Mouse (Mus musculus) limb, embryonic 14.5 days (tissue): ENCODE measurements around the gene Ncr1. TPM values are rescaled to one million over a fixed set of nuclear protein-coding genes. Genes with fewer than 3 reads are reported as not detected.
"Not testable (repeated sequence)": the region's sequence is repeated elsewhere in the genome, so short reads cannot be mapped to it uniquely, and the experiment has no call there.

Experiments
- ATAC-seq: fragments of 200-750 bp; cut with Nextera tagmentation; 2 replicates; pipeline ENCODE4 v1.8.0; 2017; ENCODE audit warnings: low read depth, moderate number of reproducible peaks, moderate TSS enrichment; ENCODE audit not compliant: low FRiP score
- DNase-seq: peaks from one replicate; pipeline ENCODE4 v3.0.0-alpha.2; 2015; ENCODE audit warnings: low spot score
- H3K27ac ChIP-seq: fragments of 300-500 bp; sonication (generic); replicated peaks from 2 replicates; pipeline ENCODE4 v1.5.1; 2014; ENCODE audit warnings: low read depth, mild to moderate bottlenecking, low read length, moderate library complexity, mixed read lengths
- H3K27me3 ChIP-seq: fragments of 300-500 bp; sonication (generic); 2 replicates; pipeline ENCODE4 v1.6.1; 2014; ENCODE audit warnings: low read length, mixed read lengths; ENCODE audit not compliant: control insufficient read depth, insufficient read depth
- H3K36me3 ChIP-seq: fragments of 300-500 bp; sonication (generic); 2 replicates; pipeline ENCODE4 v1.6.1; 2014; ENCODE audit warnings: mild to moderate bottlenecking, low read length, moderate library complexity, mixed read lengths; ENCODE audit not compliant: control insufficient read depth, insufficient read depth
- H3K4me1 ChIP-seq: fragments of 300-500 bp; sonication (generic); 2 replicates; pipeline ENCODE4 v1.6.1; 2014; ENCODE audit warnings: antibody characterized with exemption, low read length, mixed read lengths; ENCODE audit not compliant: control insufficient read depth, insufficient read depth
- H3K4me2 ChIP-seq: fragments of 300-500 bp; sonication (generic); replicated peaks from 2 replicates; pipeline ENCODE4 v1.6.1; 2014; ENCODE audit warnings: low read depth, mild to moderate bottlenecking, low read length, moderate library complexity; ENCODE audit not compliant: severe bottlenecking
- H3K4me3 ChIP-seq: fragments of 300-500 bp; sonication (generic); replicated peaks from 2 replicates; pipeline ENCODE4 v1.5.1; 2014; ENCODE audit warnings: low read length
- H3K9ac ChIP-seq: fragments of 300-500 bp; sonication (generic); 2 replicates; pipeline ENCODE4 v1.6.1; 2014; ENCODE audit warnings: mild to moderate bottlenecking, low read depth, low read length, moderate library complexity; ENCODE audit not compliant: severe bottlenecking
- H3K9me3 ChIP-seq: fragments of 300-500 bp; sonication (generic); 2 replicates; pipeline ENCODE4 v1.6.1; 2016; ENCODE audit warnings: low read length; ENCODE audit not compliant: control insufficient read depth
- POLR2A ChIP-seq: fragments of 200-500 bp; IDR thresholded peaks from 2 replicates; pipeline ENCODE4 v1.8.0; 2012; ENCODE audit warnings: inconsistent platforms, mild to moderate bottlenecking, moderate library complexity, borderline replicate concordance; ENCODE audit not compliant: insufficient read depth, insufficient read length; ENCODE audit errors: extremely low read depth
- WGBS: fragments of 180-500 bp; shearing (Covaris S2); extraction: QIAGEN DNeasy Blood & Tissue Kit; methylation state at CpG from one replicate; pipeline ENCODE4 v1.1.7; 2014; 5-methylcytosine and 5-hydroxymethylcytosine counted together
- polyA plus RNA-seq, 2 experiments: library from polyadenylated mRNA; depleted of rRNA in 1 of 2; stranded (reverse) in 1 of 2; unstranded in 1 of 2; fragments of >200 nt; fragmentation: Nextera tagmentation in 1 of 2; extraction: Ambion mirVana in 1 of 2; gene quantifications; 2 replicates each; pipeline versions ENCODE4 v1.2.1 to v1.2.3; 2012 to 2014

The Ncr1 gene
- polyA plus RNA-seq (2012; rRNA removed) (not detected in 2 replicates), polyA plus RNA-seq (2014; fragmentation: Nextera tagmentation; extraction: Ambion mirVana) (not detected in 2 replicates)

- no peak for ATAC-seq
- no peak for TF ChIP-seq POLR2A
Observed at GRCm38 (mm10) chr7:4337509-4337908, at the start of gene Ncr1. TSS of gene Ncr1 (plus strand) at chr7:4337724.

GRCm38 (mm10) chr7:4292638-4293037 is 44.9 kb upstream of the Ncr1 start:
- Histone ChIP-seq H3K4me1 (no peaks in the 10 kb centered on the region), H3K4me3 (no peak overlapping the region), H3K4me2 (no peak overlapping the region), H3K27ac (no peak overlapping the region), H3K36me3 (no peaks in the 10 kb centered on the region), H3K9ac (no peak overlapping the region), H3K9me3 (no peaks in the 10 kb centered on the region), H3K27me3 (no peaks in the 10 kb centered on the region)
- 71% methylated on average over 5 of the region's 5 CpGs for WGBS
- TF ChIP-seq POLR2A = no peak
- no peak for DNase-seq
- no peak for ATAC-seq

More at GRCm38 (mm10) chr7:4337509-4337908, at the start of gene Ncr1:
- no peak within 1 kb of the TSS for H3K4me3 ChIP-seq
- no peak within 1 kb of the TSS for H3K9ac ChIP-seq
- no peak for DNase-seq
- no peaks in the 10 kb centered on the region for H3K27me3 ChIP-seq
- no peak within 1 kb of the TSS for H3K4me2 ChIP-seq
- no peak within 1 kb of the TSS for H3K27ac ChIP-seq
- no peaks in the 10 kb centered on the region for H3K36me3 ChIP-seq
- no peaks in the 10 kb centered on the region for H3K4me1 ChIP-seq
- H3K9me3 ChIP-seq = no peaks in the 10 kb centered on the region

- no peak for DNase-seq
Observed at GRCm38 (mm10) chr7:4297189-4297588, 40.3 kb upstream of the Ncr1 start.

GRCm38 (mm10) chr7:4300166-4300565 is 37.4 kb upstream of the Ncr1 start:
- H3K27ac ChIP-seq = no peak overlapping the region
- H3K36me3 ChIP-seq = no peaks in the 10 kb centered on the region
- no peak for ATAC-seq
- no peak for DNase-seq
- no peaks in the 10 kb centered on the region for H3K27me3 ChIP-seq
- H3K4me3 ChIP-seq = no peak overlapping the region
- no peak for TF ChIP-seq POLR2A
- H3K9ac ChIP-seq = no peak overlapping the region
- H3K4me2 ChIP-seq = no peak overlapping the region
- no peaks in the 10 kb centered on the region for H3K9me3 ChIP-seq
- H3K4me1 ChIP-seq = no peaks in the 10 kb centered on the region

More at GRCm38 (mm10) chr7:4297189-4297588, 40.3 kb upstream of the Ncr1 start:
- ATAC-seq = no peak
- no peak overlapping the region for H3K4me2 ChIP-seq
- no peaks in the 10 kb centered on the region for H3K4me1 ChIP-seq
- TF ChIP-seq POLR2A = no peak
- no peak overlapping the region for H3K27ac ChIP-seq
- H3K9me3 ChIP-seq = no peaks in the 10 kb centered on the region
- no peaks in the 10 kb centered on the region for H3K36me3 ChIP-seq
- H3K4me3 ChIP-seq = no peak overlapping the region
- no peaks in the 10 kb centered on the region for H3K27me3 ChIP-seq
- H3K9ac ChIP-seq = no peak overlapping the region
- 45% methylated on average over 1 of the region's 1 CpGs for WGBS

DNA sequence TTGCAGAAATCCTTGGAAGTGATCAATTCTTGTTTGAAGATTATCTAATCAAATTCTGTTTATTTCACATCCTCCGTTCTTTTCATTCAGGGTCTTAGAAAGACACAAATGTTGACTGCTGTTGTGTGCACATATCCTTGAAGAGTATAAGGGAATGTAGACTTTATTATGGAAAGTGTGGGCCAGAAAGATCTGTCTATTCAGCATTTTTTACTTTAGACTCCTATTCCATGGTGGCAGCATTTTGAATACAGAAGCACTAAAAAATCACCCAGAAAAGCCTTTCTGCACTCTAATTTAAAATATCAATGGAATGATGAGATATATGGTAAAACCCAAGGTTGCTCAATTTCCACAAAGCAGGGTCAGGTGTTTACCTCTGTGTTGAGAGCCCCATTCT is 34.1 kb upstream of the Ncr1 start:
- Histone ChIP-seq H3K4me2 (no peak overlapping the region), H3K27ac (no peak overlapping the region), H3K4me1 (no peaks in the 10 kb centered on the region), H3K9me3 (no peaks in the 10 kb centered on the region), H3K9ac (no peak overlapping the region), H3K27me3 (no peaks in the 10 kb centered on the region), H3K4me3 (no peak overlapping the region), H3K36me3 (no peaks in the 10 kb centered on the region)
- ATAC-seq = no peak
- no peak for TF ChIP-seq POLR2A
- DNase-seq = no peak
- 96% methylated on average over 1 of the region's 1 CpGs for WGBS

- not testable (repeated sequence) for H3K27me3 ChIP-seq, H3K9me3 ChIP-seq, DNase-seq, H3K4me1 ChIP-seq, H3K4me3 ChIP-seq, H3K36me3 ChIP-seq, H3K27ac ChIP-seq, H3K9ac ChIP-seq, ATAC-seq, H3K4me2 ChIP-seq
- 89% methylated on average over 2 of the region's 2 CpGs for WGBS
Observed at GRCm38 (mm10) chr7:4313109-4313508, 24.4 kb upstream of the Ncr1 start.

DNA sequence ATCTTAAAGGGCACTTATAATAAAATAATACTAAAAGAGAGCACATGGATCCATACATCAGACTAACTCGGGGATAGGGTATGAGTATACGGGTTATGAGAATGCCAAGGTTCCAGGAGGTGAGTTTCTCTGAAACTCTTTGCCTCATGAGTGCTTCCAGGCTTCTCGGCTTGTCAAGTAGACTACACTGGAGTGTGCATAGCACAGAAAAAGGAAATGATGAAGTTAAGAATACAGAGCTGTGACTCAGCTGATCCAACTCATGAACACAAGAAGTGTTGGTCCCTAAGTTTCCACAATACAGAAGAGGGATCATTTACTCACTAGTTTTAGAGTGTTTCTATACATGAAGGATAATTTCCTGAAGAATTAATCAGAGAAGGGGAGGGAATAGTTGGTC is 24.0 kb upstream of the Ncr1 start:
- not testable (repeated sequence) for H3K4me2 ChIP-seq, H3K4me1 ChIP-seq, H3K9me3 ChIP-seq, H3K36me3 ChIP-seq, ATAC-seq, H3K27me3 ChIP-seq, H3K4me3 ChIP-seq, DNase-seq, H3K9ac ChIP-seq, H3K27ac ChIP-seq
- 85% methylated on average over 3 of the region's 3 CpGs for WGBS
